Mouse (Mus musculus) gastrocnemius, adult 2 months (tissue): ENCODE measurements around the gene Cpped1. TPM values are rescaled to one million over a fixed set of nuclear protein-coding genes. Genes with fewer than 3 reads are reported as not detected.

Experiments used
- DNase-seq: peaks from one replicate; pipeline ENCODE4 v3.0.0; 2022
- H3K27ac ChIP-seq: fragments of 200-600 bp; 2 replicates; pipeline ENCODE4 v1.8.1; 2022; ENCODE audit warnings: mild to moderate bottlenecking
- H3K4me3 ChIP-seq: fragments of 200-600 bp; 2 replicates; pipeline ENCODE4 v1.8.1; 2022; ENCODE audit warnings: mild to moderate bottlenecking, moderate library complexity
- CTCF ChIP-seq: fragments of 200-600 bp; IDR thresholded peaks from 2 replicates; pipeline ENCODE4 v1.8.1; 2022; ENCODE audit warnings: antibody characterized with exemption, mild to moderate bottlenecking, moderate library complexity
- intact Hi-C: fragments of 180-260 bp; cut with DNase I; formaldehyde crosslinking; loops from one replicate; pipeline ENCODE4 v1.15.1; 2025
- total RNA-seq, 2 experiments: library from RNA; stranded (reverse); gene quantifications; 2 replicates each; pipeline ENCODE4 v1.2.3; 2021

Cpped1 gene
- total RNA-seq, 2 experiments from 2014 or later: 28.4 to 39.5 TPM

DNA sequence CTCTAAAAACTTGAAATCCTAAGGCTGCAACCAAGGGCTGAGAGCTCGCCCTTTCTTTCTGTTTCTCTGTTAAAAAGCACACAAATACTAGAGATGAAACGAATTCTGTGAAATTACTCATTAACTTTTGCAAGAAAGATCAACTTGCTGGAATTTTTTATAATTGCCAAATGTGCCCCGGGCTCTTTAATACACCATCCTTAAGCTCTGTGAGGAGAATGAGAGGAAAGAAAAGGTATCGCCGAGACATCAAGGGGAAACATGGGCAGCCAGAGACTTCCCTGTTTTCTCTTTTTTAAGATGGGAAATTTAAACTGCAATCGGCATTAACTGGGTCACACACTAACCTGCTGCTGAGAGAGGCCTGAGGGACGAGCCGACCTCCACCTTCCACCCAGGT is 84.9 kb downstream of the Cpped1 start:
- intact Hi-C loops: no loop called here
- Histone ChIP-seq H3K4me3 (no peak overlapping the region), H3K27ac (no peak overlapping the region)
- no peak for DNase-seq
- no peak for TF ChIP-seq CTCF

DNA sequence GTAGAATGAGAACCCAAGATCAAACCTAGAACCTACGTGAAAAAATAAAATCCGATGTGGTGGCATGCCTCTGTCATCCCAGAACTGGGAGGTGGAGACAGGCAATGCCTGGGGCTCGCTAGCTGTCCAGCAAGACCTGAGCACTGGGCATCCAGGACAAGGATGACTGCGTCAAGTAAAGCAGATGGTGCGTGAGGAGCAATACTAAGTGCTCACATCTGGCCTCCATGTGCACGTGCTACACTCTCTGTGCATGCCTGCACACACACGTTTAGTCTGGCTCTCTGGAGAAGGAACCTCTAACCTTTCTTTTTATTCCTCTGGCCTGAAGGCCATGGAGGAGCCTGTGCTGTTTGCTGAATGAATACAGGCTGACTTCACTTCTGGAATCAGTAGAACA is 88.5 kb downstream of the Cpped1 start:
- no peak overlapping the region for H3K4me3 ChIP-seq
- intact Hi-C loops: no loop called here
- H3K27ac ChIP-seq: no peak overlapping the region
- no peak for DNase-seq
- TF ChIP-seq CTCF: no peak

DNA sequence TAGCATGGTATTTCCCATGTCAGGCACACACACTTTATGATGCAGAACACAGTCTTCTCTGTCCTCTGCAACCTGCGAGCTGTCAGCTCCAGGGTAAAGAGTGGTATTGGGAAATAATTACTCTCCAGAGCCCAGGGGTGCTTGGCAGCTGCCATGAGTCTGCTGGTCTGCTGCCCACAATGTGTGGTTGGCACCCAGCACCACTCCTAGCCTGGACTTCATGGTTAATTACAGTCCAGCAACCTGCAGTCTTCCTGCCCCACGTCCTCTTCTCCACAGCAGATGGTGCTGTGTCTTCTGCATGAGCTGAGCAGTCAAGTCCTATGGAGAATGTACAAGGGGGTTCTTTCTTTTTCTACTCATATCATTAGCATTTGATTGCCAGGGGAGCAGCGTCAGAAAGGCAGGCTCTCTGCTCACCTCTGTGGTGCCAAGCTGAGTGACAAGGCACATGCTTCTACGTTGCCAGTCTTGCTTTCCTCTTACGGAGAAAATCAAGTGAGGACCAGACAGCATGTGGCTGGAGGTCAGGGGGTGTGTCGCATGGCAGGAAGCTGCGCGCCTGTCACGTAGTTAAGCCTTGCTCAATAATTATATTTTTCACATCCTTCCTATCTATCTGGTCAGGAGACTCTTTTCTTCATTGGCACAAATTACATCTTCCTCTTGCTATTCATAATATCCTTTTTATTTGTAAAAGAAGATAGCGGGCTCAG is 94.2 kb downstream of the Cpped1 start:
- peak; percentile 20; the same call in 1 of the 2 replicates for TF ChIP-seq CTCF
- no peak overlapping the region for H3K27ac ChIP-seq
- no peak overlapping the region for H3K4me3 ChIP-seq
- intact Hi-C loops: no loop called here
- DNase-seq: peak; percentile 44

DNA sequence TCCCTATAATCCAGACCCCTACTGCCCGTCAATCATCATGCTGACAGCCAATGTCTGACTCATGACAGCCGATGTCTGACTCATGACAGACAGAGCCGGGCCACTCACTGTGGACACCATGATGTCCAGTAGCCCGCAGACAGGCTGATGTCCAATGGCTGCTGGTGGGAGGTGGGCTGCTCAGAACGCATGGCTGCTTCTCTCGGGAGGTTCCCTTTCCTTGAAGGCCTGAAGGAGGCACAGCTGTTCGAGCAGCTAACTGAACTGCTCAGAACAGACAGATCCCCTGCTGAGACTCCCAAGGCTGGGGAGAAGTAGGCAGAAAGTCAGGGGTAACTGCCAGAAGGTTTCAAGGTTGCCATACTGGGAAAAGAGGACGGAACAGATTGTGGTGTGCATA is 97.1 kb downstream of the Cpped1 start:
- DNase-seq: no peak
- H3K4me3 ChIP-seq: no peak overlapping the region
- no peak overlapping the region for H3K27ac ChIP-seq
- intact Hi-C loops: no loop called here
- no peak for TF ChIP-seq CTCF

DNA sequence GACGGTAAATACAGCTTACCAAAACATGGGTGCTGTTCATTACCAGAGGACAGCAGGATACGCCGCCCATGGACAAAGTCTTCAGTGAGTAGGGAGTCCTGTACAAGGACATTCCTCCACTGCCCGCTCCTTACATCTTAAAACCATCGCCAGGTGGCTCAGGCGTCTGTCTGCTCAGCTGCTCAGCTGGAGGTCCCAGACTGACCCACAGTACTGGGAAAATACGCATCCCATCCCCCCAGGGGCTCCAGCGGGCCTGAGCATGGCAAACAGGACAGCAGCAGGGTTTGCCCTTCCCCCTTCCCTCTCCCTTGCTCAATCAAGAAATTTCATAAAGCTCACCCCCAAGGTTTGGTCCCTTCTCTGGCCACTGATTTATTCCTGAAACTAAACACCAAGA is 99.6 kb downstream of the Cpped1 start:
- TF ChIP-seq CTCF: no peak
- intact Hi-C loops: no loop called here
- no peak for DNase-seq
- Histone ChIP-seq H3K4me3 (no peak overlapping the region), H3K27ac (no peak overlapping the region)

DNA sequence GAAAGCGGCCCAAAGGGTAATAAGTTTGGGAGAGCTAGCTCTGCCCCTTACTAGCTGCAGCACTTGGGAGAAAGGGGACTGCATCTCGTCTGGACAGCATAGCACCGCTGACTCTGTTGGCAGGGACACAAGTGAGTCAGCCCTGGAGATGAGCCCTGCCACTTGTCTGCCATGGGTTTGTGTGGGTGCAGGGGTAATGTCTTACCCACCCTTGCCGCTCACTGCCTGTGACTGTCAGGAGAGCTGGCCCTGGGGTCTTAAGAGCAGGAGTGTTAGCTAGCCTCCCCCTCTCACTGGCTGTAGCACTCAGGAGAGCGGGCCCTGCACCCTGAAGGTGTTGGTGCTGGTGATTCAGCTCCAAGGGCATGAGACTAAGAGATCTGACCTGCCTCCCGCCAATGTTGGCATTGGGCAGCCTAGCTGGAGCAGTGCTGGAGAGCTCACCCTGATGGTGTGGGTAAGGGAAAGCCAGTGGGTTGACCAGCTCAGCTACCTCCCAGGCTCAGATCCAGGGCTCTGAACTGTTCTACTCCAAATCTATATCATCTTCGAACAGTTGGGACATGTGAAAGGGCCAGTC is 107.2 kb downstream of the Cpped1 start:
- no peak for DNase-seq
- no peak overlapping the region for H3K27ac ChIP-seq
- H3K4me3 ChIP-seq: no peak overlapping the region
- intact Hi-C loops: no loop called here
- TF ChIP-seq CTCF: no peak

DNA sequence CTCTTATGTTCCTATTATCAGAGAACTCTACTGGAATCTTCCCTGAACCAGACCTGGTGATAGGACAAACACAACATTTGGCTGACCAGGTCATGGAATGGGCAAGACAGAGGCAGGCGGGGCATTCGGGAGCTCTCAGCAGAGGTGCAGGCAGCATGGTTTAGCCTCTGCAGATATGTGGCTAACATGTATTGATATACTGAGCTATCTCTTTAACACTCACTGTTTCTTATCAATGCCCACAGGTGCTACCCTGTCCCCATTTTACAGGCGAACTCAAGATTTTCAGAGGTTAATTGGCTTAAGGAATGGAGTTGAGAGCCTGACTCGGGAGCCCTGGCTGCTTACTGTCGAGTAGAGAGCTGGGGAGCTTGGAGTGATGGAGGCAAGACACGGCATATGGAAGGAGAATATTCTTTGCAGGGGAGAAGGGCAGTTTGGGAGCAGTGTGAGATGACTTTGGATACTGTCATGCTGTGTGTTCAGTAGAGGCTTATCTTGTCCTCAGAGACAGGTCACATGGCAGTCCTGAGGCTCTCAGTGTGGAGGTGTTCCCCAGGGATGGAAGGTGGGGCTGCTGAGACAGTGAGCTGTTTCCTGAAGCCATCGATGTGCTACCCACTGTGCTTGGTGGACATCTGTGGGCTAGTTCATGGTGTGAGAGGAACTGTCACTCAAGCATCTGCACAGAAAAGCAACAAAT is 113.3 kb downstream of the Cpped1 start:
- H3K27ac ChIP-seq: no peak overlapping the region
- no peak for DNase-seq
- intact Hi-C loops: no loop called here
- no peak overlapping the region for H3K4me3 ChIP-seq
- no peak for TF ChIP-seq CTCF

DNA sequence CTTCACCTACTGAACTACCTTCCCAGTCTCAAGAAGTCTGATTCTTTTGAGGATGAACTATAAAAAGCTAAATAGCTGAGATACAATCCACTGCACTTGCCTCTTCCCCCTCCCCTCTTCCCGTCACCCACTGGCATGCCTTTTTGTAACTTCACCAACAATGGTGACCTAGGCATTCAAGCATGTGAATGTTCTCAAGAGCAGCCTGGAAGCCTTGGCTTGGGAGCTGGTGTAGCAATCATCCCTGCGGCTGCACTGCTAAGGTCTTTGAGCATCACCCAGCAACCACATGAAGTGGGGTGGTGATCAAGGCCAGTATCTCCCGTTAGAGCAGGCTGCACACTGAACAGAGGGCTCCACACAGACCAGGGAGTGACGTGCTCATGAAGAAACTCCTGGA is 114.6 kb downstream of the Cpped1 start:
- intact Hi-C loops: no loop called here
- no peak overlapping the region for H3K4me3 ChIP-seq
- H3K27ac ChIP-seq: no peak overlapping the region
- no peak for DNase-seq
- TF ChIP-seq CTCF: no peak

DNA sequence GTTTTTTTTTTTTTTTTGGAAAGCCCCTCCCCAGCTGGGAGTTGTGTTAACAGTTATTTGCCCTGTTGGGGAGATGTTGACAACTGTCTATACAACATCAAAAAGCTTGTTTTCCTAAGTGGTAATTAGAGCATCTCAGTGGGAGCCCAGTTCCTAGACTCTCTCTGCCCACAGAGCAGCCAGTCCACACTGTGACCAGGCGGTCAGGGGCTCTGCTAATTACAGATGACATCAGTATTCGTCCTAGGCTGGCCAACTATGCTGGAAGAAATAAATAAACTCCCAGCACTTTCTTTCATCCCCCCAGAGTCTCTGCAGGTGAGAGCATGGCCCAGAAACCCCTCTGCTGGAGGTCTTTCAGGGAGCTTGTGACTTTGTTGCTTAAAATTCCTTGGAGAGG is 115.9 kb downstream of the Cpped1 start:
- no peak for TF ChIP-seq CTCF
- no peak overlapping the region for H3K27ac ChIP-seq
- intact Hi-C loops: no loop called here
- DNase-seq: no peak
- H3K4me3 ChIP-seq: no peak overlapping the region

DNA sequence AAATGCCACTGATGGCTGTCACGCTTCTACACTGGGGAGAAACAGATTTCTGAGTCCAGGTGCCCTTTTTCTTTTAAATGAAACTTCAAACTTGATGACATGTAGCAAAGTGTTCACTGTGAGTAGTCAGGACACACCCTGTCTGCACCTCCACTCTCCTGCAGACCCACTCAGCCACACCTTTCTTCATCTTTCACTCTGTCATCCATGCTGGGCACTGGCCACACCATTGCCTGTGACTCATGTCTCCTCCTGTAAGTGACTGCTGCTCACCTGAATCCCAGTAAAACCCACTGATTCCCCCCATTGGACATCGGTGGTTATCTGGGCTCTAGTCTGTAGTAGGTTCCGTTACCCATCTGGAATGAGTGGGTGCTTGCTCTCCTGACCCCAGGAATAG is 118.8 kb downstream of the Cpped1 start:
- intact Hi-C loops: no loop called here
- TF ChIP-seq CTCF: no peak

DNA sequence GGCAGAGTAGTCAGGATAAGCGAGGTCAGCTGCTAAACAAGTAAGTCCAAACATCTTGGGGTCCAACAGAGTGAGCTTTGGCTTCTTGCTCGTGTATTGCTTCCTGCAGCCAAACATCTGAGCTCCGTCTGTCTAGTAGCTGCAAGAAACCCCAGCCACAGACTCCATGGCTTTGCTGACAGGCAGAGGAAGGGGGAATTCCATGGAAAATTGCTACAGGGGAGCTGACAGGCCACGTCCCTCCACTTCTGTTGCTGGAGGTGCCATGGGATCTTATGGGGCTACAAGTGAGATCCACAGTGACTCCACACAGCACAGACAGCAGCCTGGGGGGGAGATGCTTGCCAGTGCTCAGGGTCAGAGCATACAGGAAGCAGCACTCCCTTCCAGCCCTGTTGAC is 123.4 kb downstream of the Cpped1 start:
- H3K27ac ChIP-seq: no peak overlapping the region
- TF ChIP-seq CTCF: no peak
- no peak overlapping the region for H3K4me3 ChIP-seq
- intact Hi-C loops: no loop called here
- no peak for DNase-seq

More for the DNA sequence above, 118.8 kb downstream of the Cpped1 start:
- Histone ChIP-seq H3K4me3 (no peak overlapping the region), H3K27ac (no peak overlapping the region)
- DNase-seq: no peak

DNA sequence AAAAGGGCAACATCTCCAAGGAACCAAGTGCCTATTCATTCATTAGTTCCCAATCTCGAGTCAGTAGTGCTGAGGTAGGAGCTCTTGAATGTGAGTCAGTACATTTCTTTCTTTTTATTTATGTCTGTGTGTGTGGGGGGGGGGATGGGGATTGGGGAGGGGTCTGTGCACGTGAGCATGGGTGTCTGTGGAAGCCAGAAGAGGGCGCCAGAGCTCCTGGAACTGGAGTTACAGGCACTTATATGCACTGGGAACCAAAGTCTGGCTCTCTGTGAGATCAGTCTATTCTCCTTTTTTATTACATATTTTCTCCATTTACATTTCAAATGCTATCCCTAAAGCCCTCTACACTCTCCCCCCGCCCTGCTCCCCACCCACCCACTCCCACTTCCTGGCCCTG is 124.9 kb downstream of the Cpped1 start:
- Histone ChIP-seq H3K4me3 (no peak overlapping the region), H3K27ac (no peak overlapping the region)
- intact Hi-C loops: no loop called here
- no peak for DNase-seq
- no peak for TF ChIP-seq CTCF

DNA sequence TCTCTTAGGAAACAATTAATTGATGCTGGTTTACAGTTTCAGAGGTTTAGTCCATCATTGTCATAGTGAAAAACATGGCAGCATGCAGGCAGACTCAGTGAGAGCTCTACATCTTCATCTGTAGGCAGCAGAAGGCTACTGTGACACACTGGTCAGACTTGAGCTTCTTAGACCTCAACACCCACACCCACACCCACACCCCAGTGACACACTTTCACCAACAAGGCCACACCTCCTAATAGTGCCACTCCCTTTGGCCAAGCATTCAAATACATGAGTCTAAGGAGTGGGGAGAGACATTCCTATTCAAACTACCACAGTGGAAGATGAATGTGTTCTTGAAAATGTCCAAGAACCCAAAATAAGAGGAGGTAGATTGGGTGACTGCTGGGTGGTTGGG is 125.9 kb downstream of the Cpped1 start:
- TF ChIP-seq CTCF: no peak
- intact Hi-C loops: no loop called here
- H3K27ac ChIP-seq: no peak overlapping the region
- no peak for DNase-seq
- no peak overlapping the region for H3K4me3 ChIP-seq
